Mouse (Mus musculus) neutrophil, adult 65 days (primary cell): Measurements from ENCODE around the gene C2cd4b. TPM values are rescaled to one million over a fixed set of nuclear protein-coding genes. Genes with fewer than 3 reads are reported as not detected.

Experiments used
- total RNA-seq: library from RNA; stranded (reverse); gene quantifications from 2 replicates; pipeline ENCODE4 v1.2.4, GENCODE M21; 2023

The C2cd4b gene
- total RNA-seq: not detected in 2 replicates

DNA sequence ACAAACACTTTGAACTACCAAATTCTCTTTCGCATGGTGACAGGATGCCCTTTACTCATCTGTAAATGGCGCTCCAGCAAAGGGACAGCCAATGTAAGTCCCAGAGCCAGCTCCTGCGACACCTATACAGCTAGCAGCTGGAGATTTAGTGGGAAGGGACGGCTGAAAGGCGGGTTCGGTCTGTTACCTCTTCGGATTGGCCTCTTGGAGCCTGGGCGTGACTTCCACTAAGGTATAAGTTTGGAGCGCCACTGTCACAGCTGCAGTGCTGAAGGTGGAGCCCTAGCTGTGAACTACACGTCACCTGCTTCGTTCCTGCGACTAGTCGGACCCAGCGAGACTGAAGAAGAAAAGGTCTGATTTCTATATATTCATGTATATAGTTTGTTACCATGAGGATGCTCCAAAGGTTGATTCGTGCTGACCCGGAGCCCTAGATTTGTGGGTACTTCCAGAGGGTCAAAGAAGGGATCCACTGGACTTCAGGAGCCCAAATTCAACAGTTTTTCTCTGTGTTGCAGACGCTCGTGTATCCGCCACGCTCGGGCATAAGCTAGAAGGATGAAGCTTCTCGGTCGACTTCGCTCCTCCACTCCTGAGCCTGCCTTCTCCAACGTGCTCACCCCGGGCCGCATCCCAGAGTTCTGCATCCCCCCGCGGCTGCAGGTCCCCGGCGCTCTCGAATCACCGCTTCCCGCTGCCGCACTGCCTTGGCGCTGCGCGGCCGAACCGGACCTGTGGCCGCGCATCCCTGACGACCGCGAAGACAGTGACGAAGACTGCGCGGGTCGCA lies at the start of gene C2cd4b:
Gene C2cd4b (plus strand): TSS at position 275 of the 793 bp plus-strand sequence.

Other genes with a start within 250 kb of the C2cd4b start
- gene Tln2, start 199.7 kb upstream of the C2cd4b start, total RNA-seq: 0.66 and 1.5 TPM in 2 replicates
- gene C2cd4a, start 72.9 kb downstream of the C2cd4b start, total RNA-seq: not detected in 2 replicates
- gene Vps13c, start 81.0 kb downstream of the C2cd4b start, total RNA-seq: 56.4 and 94.1 TPM in 2 replicates